ENCODE assay signal across 11 mouse cellular contexts in the genomic region with DNA sequence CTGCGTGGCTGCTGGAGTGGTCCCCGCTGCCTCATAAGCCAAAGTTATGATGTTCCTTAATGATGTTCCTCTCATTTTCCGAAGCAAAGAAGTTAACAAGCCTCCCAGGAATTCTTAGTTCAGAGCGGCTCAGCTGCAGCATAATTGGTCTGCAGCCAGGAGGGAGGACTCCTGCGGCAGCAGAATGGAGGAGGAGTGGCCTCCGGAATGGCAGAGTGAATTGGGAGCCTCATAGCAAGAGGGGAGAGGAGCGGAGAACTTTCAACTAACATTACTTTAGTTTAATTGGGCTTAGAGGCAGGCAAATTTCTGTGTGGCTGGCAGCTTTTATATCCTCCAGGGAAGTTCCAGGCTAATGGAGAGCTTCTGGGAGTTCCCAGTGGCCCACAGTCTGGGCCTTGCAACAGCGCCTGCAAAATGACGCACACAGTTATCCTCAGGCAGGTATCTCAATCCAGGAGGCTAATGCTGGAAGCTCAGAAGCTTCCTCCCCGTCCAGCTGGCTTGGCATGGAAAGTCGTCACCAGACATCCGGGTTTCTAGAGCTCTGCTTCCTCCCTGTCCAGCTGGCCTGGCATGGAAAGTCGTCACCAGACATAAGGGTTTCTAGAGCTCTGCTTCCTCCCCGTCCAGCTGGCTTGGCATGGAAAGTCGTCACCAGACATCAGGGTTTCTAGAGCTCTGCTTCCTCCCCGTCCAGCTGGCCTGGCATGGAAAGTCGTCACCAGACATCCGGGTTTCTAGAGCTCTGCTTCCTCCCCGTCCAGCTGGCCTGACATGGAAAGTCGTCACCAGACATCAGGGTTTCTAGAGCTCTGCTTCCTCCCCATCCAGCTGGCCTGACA. TPM values are rescaled to one million over a fixed set of nuclear protein-coding genes. Genes with fewer than 3 reads are reported as not detected.
DNase-seq lines count a peak whose midpoint lies in the region; ATAC-seq and TF ChIP-seq lines count a peak whose summit lies in the region.
"Had no signal": no experiment of that assay in that cellular context is flagged by ENCODE, and none has a peak within 500 bp of the region (broad histone marks: within the 10 kb centered on the region; RNA-seq: fewer than 3 reads in every experiment).

No protein-coding gene starts in this region.

- H3K4me2 ChIP-seq in lung, embryonic 14.5 days, result no peak overlapping the region
- peak overlapping the region; percentile 29 for H3K4me2 ChIP-seq in embryonic facial prominence, embryonic 14.5 days (ENCODE audit: low read depth, low read length)
- peak overlapping the region; percentile 44 for H3K4me2 ChIP-seq in limb, embryonic 14.5 days (replicated peaks; ENCODE audit: low read depth, low read length, severe bottlenecking)
- no peak overlapping the region for H3K4me2 ChIP-seq in intestine, postnatal 0 days (replicated peaks; ENCODE audit: low read depth)
- H3K4me2 ChIP-seq: liver, embryonic 13.5 days had no signal

- no peaks in the 10 kb centered on the region for H3K9me3 ChIP-seq in lung, embryonic 14.5 days (ENCODE audit: low read depth, low read length)
- no peaks in the 10 kb centered on the region for H3K9me3 ChIP-seq in embryonic facial prominence, embryonic 14.5 days (ENCODE audit: control insufficient read depth, low read length)
- no peaks in the 10 kb centered on the region for H3K9me3 ChIP-seq in limb, embryonic 14.5 days (ENCODE audit: control insufficient read depth, low read length)
- H3K9me3 ChIP-seq in intestine, postnatal 0 days (ENCODE audit: control insufficient read depth), result no peaks in the 10 kb centered on the region
- H3K9me3 ChIP-seq: liver, embryonic 13.5 days had no signal

- H3K27me3 ChIP-seq in lung, embryonic 14.5 days (ENCODE audit: insufficient read depth, low read length), result no peaks in the 10 kb centered on the region
- H3K27me3 ChIP-seq in embryonic facial prominence, embryonic 14.5 days (replicated peaks; ENCODE audit: control insufficient read depth, insufficient read depth, low read length), result no peaks in the 10 kb centered on the region
- H3K27me3 ChIP-seq in limb, embryonic 14.5 days (ENCODE audit: control insufficient read depth, insufficient read depth, low read length), result no peaks in the 10 kb centered on the region
- H3K27me3 ChIP-seq in intestine, postnatal 0 days (replicated peaks; ENCODE audit: control insufficient read depth, insufficient read depth, low read length), result no peaks in the 10 kb centered on the region
- H3K27me3 ChIP-seq: liver, embryonic 13.5 days had no signal

- H3K4me3 ChIP-seq in lung, embryonic 14.5 days (ENCODE audit: low read depth, low read length), result no peak overlapping the region
- no peak overlapping the region for H3K4me3 ChIP-seq in lung, adult 2 months (replicated peaks; ENCODE audit: extremely low read depth, low read depth, low read length)
- no peak overlapping the region for H3K4me3 ChIP-seq in embryonic facial prominence, embryonic 14.5 days (ENCODE audit: low read depth, low read length)
- peak overlapping the region; percentile 7; the same call in 1 of the 2 replicates for H3K4me3 ChIP-seq in limb, embryonic 14.5 days (replicated peaks; ENCODE audit: low read length)
- H3K4me3 ChIP-seq in intestine, postnatal 0 days (ENCODE audit: low read depth, low read length), result no peak overlapping the region
- H3K4me3 ChIP-seq: liver, embryonic 13.5 days had no signal

- no peak for ATAC-seq in lung, embryonic 14.5 days (ENCODE audit: insufficient read depth)
- ATAC-seq in embryonic facial prominence, embryonic 14.5 days (ENCODE audit: low read depth), result peak; percentile 86
- ATAC-seq in limb, embryonic 14.5 days (ENCODE audit: low FRiP score, low read depth), result peak; percentile 86
- ATAC-seq in intestine, postnatal 0 days, result no peak

- no peaks in the 10 kb centered on the region for H3K36me3 ChIP-seq in lung, embryonic 14.5 days (ENCODE audit: insufficient read depth)
- no peaks in the 10 kb centered on the region for H3K36me3 ChIP-seq in embryonic facial prominence, embryonic 14.5 days (ENCODE audit: control insufficient read depth, insufficient read depth, low read length)
- no peaks in the 10 kb centered on the region for H3K36me3 ChIP-seq in limb, embryonic 14.5 days (ENCODE audit: control insufficient read depth, insufficient read depth, low read length)
- H3K36me3 ChIP-seq in intestine, postnatal 0 days (ENCODE audit: control insufficient read depth, insufficient read depth), result no peaks in the 10 kb centered on the region
- H3K36me3 ChIP-seq: liver, embryonic 13.5 days had no signal

- DNase-seq in heart, adult 11 months, result peak; percentile 91
- no peak for DNase-seq in heart, adult 8-10 months (ENCODE audit: low spot score)
- peak; percentile 68 for DNase-seq in lung, embryonic 14.5 days
- DNase-seq in lung, adult 2 months, result no peak
- DNase-seq in embryonic facial prominence, embryonic 14.5 days (ENCODE audit: low spot score), result peak; percentile 80
- peak; percentile 79 for DNase-seq in limb, embryonic 14.5 days (ENCODE audit: low spot score)
- DNase-seq in adrenal gland, postnatal 14 days, result no peak
- DNase-seq: liver, embryonic 13.5 days had no signal

- no peak overlapping the region for H3K9ac ChIP-seq in lung, embryonic 14.5 days
- no peak overlapping the region for H3K9ac ChIP-seq in embryonic facial prominence, embryonic 14.5 days (ENCODE audit: low read depth, low read length)
- H3K9ac ChIP-seq in limb, embryonic 14.5 days (ENCODE audit: low read depth, low read length, severe bottlenecking), result 0 out of 2 replicates have a peak overlapping the region, but pooled peaks have one; percentile 31
- H3K9ac ChIP-seq in intestine, postnatal 0 days (ENCODE audit: low read depth, low read length), result no peak overlapping the region
- H3K9ac ChIP-seq: liver, embryonic 13.5 days had no signal

- WGBS in lung, embryonic 14.5 days, result 37% methylated on average over 20 of the region's 20 CpGs
- WGBS in lung, adult 2 months, result 34% methylated on average over 20 of the region's 20 CpGs
- WGBS in embryonic facial prominence, embryonic 14.5 days, result 39% methylated on average over 19 of the region's 20 CpGs
- 18% methylated on average over 20 of the region's 20 CpGs for WGBS in limb, embryonic 14.5 days
- 40% methylated on average over 20 of the region's 20 CpGs for WGBS in intestine, postnatal 0 days

- H3K4me1 ChIP-seq in lung, embryonic 14.5 days (ENCODE audit: insufficient read depth), result no peaks in the 10 kb centered on the region
- no peaks in the 10 kb centered on the region for H3K4me1 ChIP-seq in lung, adult 2 months (ENCODE audit: control insufficient read depth, insufficient read depth, low read length)
- H3K4me1 ChIP-seq in embryonic facial prominence, embryonic 14.5 days (ENCODE audit: control insufficient read depth, insufficient read depth, low read length), result no peaks in the 10 kb centered on the region
- peaks cover 8% of the 10 kb centered on the region; the same call in 1 of the 2 replicates for H3K4me1 ChIP-seq in limb, embryonic 14.5 days (ENCODE audit: control insufficient read depth, insufficient read depth, low read length)
- no peaks in the 10 kb centered on the region for H3K4me1 ChIP-seq in intestine, postnatal 0 days (replicated peaks; ENCODE audit: control insufficient read depth, insufficient read depth, low read length)
- H3K4me1 ChIP-seq: liver, embryonic 13.5 days had no signal

- TF ChIP-seq CTCF in lung, embryonic 14.5 days (IDR thresholded peaks at IDR 0.05; ENCODE audit: low read depth), result no peak
- no peak for TF ChIP-seq CTCF in lung, adult 2 months (IDR thresholded peaks at IDR 0.05; ENCODE audit: insufficient read depth, low read length)
- no peak for TF ChIP-seq CTCF in intestine, postnatal 0 days (IDR thresholded peaks at IDR 0.05; ENCODE audit: low read depth)

- no peak overlapping the region for H3K27ac ChIP-seq in lung, embryonic 14.5 days (ENCODE audit: low read depth)
- H3K27ac ChIP-seq in embryonic facial prominence, embryonic 14.5 days (replicated peaks; ENCODE audit: low read depth, low read length), result no peak overlapping the region
- peak overlapping the region; percentile 63 for H3K27ac ChIP-seq in limb, embryonic 14.5 days (replicated peaks; ENCODE audit: low read depth, low read length)
- H3K27ac ChIP-seq in intestine, postnatal 0 days (ENCODE audit: low read depth, low read length), result no peak overlapping the region
- H3K27ac ChIP-seq: liver, embryonic 13.5 days had no signal

- TF ChIP-seq POLR2A in lung, adult 2 months (IDR thresholded peaks at IDR 0.05; ENCODE audit: borderline replicate concordance, extremely low read depth, low read depth, low read length), result no peak
- no peak for TF ChIP-seq POLR2A in limb, embryonic 14.5 days (IDR thresholded peaks at IDR 0.05; ENCODE audit: borderline replicate concordance, extremely low read depth, insufficient read depth, insufficient read length)

RNA-seq across cellular contexts. Expression of gene Olfr62, which starts 16.2 kb away (rescaled TPM):
- total RNA-seq in heart, adult 8-10 months (2022), result not detected
- polyA plus RNA-seq in lung, embryonic 14.5 days (2014; fragmentation: Nextera tagmentation; extraction: Ambion mirVana), result not detected in 2 replicates
- polyA plus RNA-seq in lung, adult 2 months (2012; rRNA removed), result not detected in 2 replicates
- 0.13 and 0.22 TPM in 2 replicates for polyA plus RNA-seq in embryonic facial prominence, embryonic 14.5 days (2014; fragmentation: Nextera tagmentation; extraction: Ambion mirVana)
- not detected in 2 replicates for polyA plus RNA-seq in limb, embryonic 14.5 days (2012; rRNA removed)
- not detected in 2 replicates for polyA plus RNA-seq in limb, embryonic 14.5 days (2014; fragmentation: Nextera tagmentation; extraction: Ambion mirVana)
- not detected in 2 replicates for total RNA-seq in adrenal gland, postnatal 14 days (2021)
- not detected in 2 replicates for polyA plus RNA-seq in intestine, postnatal 0 days (2015; fragmentation: Nextera tagmentation; extraction: Ambion mirVana)
- total RNA-seq: ES-E14 had no signal
- polyA plus RNA-seq: gonadal fat pad, adult 2 months; liver, embryonic 13.5 days had no signal

RNA-seq across cellular contexts. Expression of gene Ebna1bp2, which starts 22.0 kb away (rescaled TPM):
- total RNA-seq in heart, adult 8-10 months (2022), result 10 to 100 TPM; 26.6 to 42.0 (median 37.1) TPM
- 161 and 166 TPM in 2 replicates for polyA plus RNA-seq in lung, embryonic 14.5 days (2014; fragmentation: Nextera tagmentation; extraction: Ambion mirVana)
- 19.7 and 21.6 TPM in 2 replicates for polyA plus RNA-seq in lung, adult 2 months (2012; rRNA removed)
- polyA plus RNA-seq in embryonic facial prominence, embryonic 14.5 days (2014; fragmentation: Nextera tagmentation; extraction: Ambion mirVana), result 148 and 150 TPM in 2 replicates
- polyA plus RNA-seq in limb, embryonic 14.5 days (2012; rRNA removed), result 62.1 and 100 TPM in 2 replicates
- polyA plus RNA-seq in limb, embryonic 14.5 days (2014; fragmentation: Nextera tagmentation; extraction: Ambion mirVana), result 139 and 148 TPM in 2 replicates
- total RNA-seq in adrenal gland, postnatal 14 days (2021), result 67.7 and 86.3 TPM in 2 replicates
- polyA plus RNA-seq in intestine, postnatal 0 days (2015; fragmentation: Nextera tagmentation; extraction: Ambion mirVana), result 76.2 and 79.9 TPM in 2 replicates

RNA-seq across cellular contexts. Expression of gene Cfap57, which starts 22.0 kb away (rescaled TPM):
- total RNA-seq in heart, adult 8-10 months (2022), result under 1 TPM in 1 of 4 experiments, not detected in 3; 0.06 TPM
- polyA plus RNA-seq in lung, embryonic 14.5 days (2014; fragmentation: Nextera tagmentation; extraction: Ambion mirVana), result 0.12 and 0.22 TPM in 2 replicates
- polyA plus RNA-seq in lung, adult 2 months (2012; rRNA removed), result 1.3 and 2.5 TPM in 2 replicates
- 0.38 and 1.4 TPM in 2 replicates for polyA plus RNA-seq in embryonic facial prominence, embryonic 14.5 days (2014; fragmentation: Nextera tagmentation; extraction: Ambion mirVana)
- polyA plus RNA-seq in limb, embryonic 14.5 days (2012; rRNA removed), result 0.08 and 0.18 TPM in 2 replicates
- polyA plus RNA-seq in limb, embryonic 14.5 days (2014; fragmentation: Nextera tagmentation; extraction: Ambion mirVana), result 0.25 and 0.65 TPM in 2 replicates
- total RNA-seq in adrenal gland, postnatal 14 days (2021), result not detected in 2 replicates
- 0.29 and 0.42 TPM in 2 replicates for polyA plus RNA-seq in intestine, postnatal 0 days (2015; fragmentation: Nextera tagmentation; extraction: Ambion mirVana)

RNA-seq across cellular contexts. Expression of gene Olfr1342, which starts 50.0 kb away (rescaled TPM):
- not detected for total RNA-seq in heart, adult 8-10 months (2022)
- polyA plus RNA-seq in lung, embryonic 14.5 days (2014; fragmentation: Nextera tagmentation; extraction: Ambion mirVana), result 0.74 and 0.99 TPM in 2 replicates
- polyA plus RNA-seq in lung, adult 2 months (2012; rRNA removed), result 7.2 and 12.8 TPM in 2 replicates
- 0.12 and 0.22 TPM in 2 replicates for polyA plus RNA-seq in embryonic facial prominence, embryonic 14.5 days (2014; fragmentation: Nextera tagmentation; extraction: Ambion mirVana)
- 0.36 and 0.38 TPM in 2 replicates for polyA plus RNA-seq in limb, embryonic 14.5 days (2012; rRNA removed)
- polyA plus RNA-seq in limb, embryonic 14.5 days (2014; fragmentation: Nextera tagmentation; extraction: Ambion mirVana), result not detected in 2 replicates
- total RNA-seq in adrenal gland, postnatal 14 days (2021), result not detected in 2 replicates
- polyA plus RNA-seq in intestine, postnatal 0 days (2015; fragmentation: Nextera tagmentation; extraction: Ambion mirVana), result not detected in 2 replicates
- total RNA-seq: ES-E14 had no signal
- polyA plus RNA-seq: liver, embryonic 13.5 days had no signal

Comparison
In these comparisons a context has a peak if more than half of its experiments do, and no peak if none do; other contexts are left out.
1. DNase-seq: peak in heart, adult 11 months (single experiment), lung, embryonic 14.5 days (single experiment), embryonic facial prominence, embryonic 14.5 days (single experiment) and limb, embryonic 14.5 days (single experiment); none in heart, adult 8-10 months (single experiment), lung, adult 2 months (single experiment) and adrenal gland, postnatal 14 days (single experiment).
2. ATAC-seq: peak in embryonic facial prominence, embryonic 14.5 days (single experiment) and limb, embryonic 14.5 days (single experiment); none in lung, embryonic 14.5 days (single experiment) and intestine, postnatal 0 days (single experiment).
3. H3K4me2 ChIP-seq: peak in embryonic facial prominence, embryonic 14.5 days (single experiment) and limb, embryonic 14.5 days (single experiment); none in lung, embryonic 14.5 days (single experiment) and intestine, postnatal 0 days (single experiment).